Mouse (Mus musculus) bone marrow macrophage, adult 2 months (primary cell): ENCODE data around the gene Hspe1. TPM values are rescaled to one million over a fixed set of nuclear protein-coding genes. Genes with fewer than 3 reads are reported as not detected.

Source experiments
- H3K27ac ChIP-seq: 2 replicates; pipeline ENCODE4 v1.5.1; 2012; ENCODE audit warnings: low read depth, low read length; ENCODE audit not compliant: insufficient read depth
- H3K4me1 ChIP-seq: 2 replicates; pipeline ENCODE4 v1.6.1; 2012; ENCODE audit warnings: low read length; ENCODE audit not compliant: control insufficient read depth, insufficient read depth
- H3K4me3 ChIP-seq: 2 replicates; pipeline ENCODE4 v1.5.1; 2012; ENCODE audit warnings: mild to moderate bottlenecking, low read length, moderate library complexity; ENCODE audit not compliant: insufficient read depth
- CTCF ChIP-seq: IDR thresholded peaks from 2 replicates; pipeline ENCODE4 v1.5.1; 2012; ENCODE audit warnings: low read depth, mild to moderate bottlenecking, low read length, moderate library complexity
- POLR2A ChIP-seq: IDR thresholded peaks from 2 replicates; pipeline ENCODE4 v1.6.1; 2012; ENCODE audit warnings: mild to moderate bottlenecking, low read depth, low read length, borderline replicate concordance
- polyA plus RNA-seq: library from polyadenylated mRNA; stranded (reverse); fragments of >200 nt; gene quantifications from 2 replicates; pipeline ENCODE4 v1.2.4, GENCODE M21; 2012; ENCODE audit not compliant: missing spikeins, insufficient read depth, insufficient read length

Hspe1 gene
- polyA plus RNA-seq, 1 experiment = 129 TPM

GRCm38 (mm10) chr1:55131424-55132014 lies 43.6 kb downstream of the Hspe1 start:
- H3K4me1 ChIP-seq = peaks cover 12% of the 10 kb centered on the region
- peak overlapping the region; percentile 80 for H3K27ac ChIP-seq
- H3K4me3 ChIP-seq = peak overlapping the region; percentile 97
- TF ChIP-seq POLR2A (no peak), CTCF (no peak)

- H3K27ac ChIP-seq = no peak overlapping the region
- TF ChIP-seq CTCF (no peak), POLR2A (no peak)
- peaks cover 12% of the 10 kb centered on the region for H3K4me1 ChIP-seq
- peak overlapping the region; percentile 97; the same call in 1 of the 2 replicates for H3K4me3 ChIP-seq
Observed at GRCm38 (mm10) chr1:55132308-55132707, 44.4 kb downstream of the Hspe1 start.

GRCm38 (mm10) chr1:55133173-55133572 lies 45.2 kb downstream of the Hspe1 start:
- Histone ChIP-seq H3K4me3 (no peak overlapping the region), H3K4me1 (peaks cover 12% of the 10 kb centered on the region), H3K27ac (no peak overlapping the region)
- TF ChIP-seq POLR2A (no peak), CTCF (no peak)

- H3K4me1 ChIP-seq = peaks cover 12% of the 10 kb centered on the region
- no peak overlapping the region for H3K4me3 ChIP-seq
- TF ChIP-seq CTCF = no peak
- TF ChIP-seq POLR2A = no peak
- no peak overlapping the region for H3K27ac ChIP-seq
Observed at GRCm38 (mm10) chr1:55134301-55134700, 46.4 kb downstream of the Hspe1 start.

GRCm38 (mm10) chr1:55135846-55136245 lies 47.9 kb downstream of the Hspe1 start:
- Histone ChIP-seq H3K4me1 (peaks cover 12% of the 10 kb centered on the region), H3K4me3 (no peak overlapping the region), H3K27ac (no peak overlapping the region)
- no peak for TF ChIP-seq CTCF
- no peak for TF ChIP-seq POLR2A

Other genes with a start within 250 kb of the Hspe1 start
- gene Ankrd44, start 161.7 kb upstream of the Hspe1 start, polyA plus RNA-seq = 66.8 and 73.9 TPM in 2 replicates
- 250 and 278 TPM in 2 replicates for gene Sf3b1, start 60.7 kb upstream of the Hspe1 start, polyA plus RNA-seq
- 8.7 and 9.0 TPM in 2 replicates for gene Coq10b, start 35.4 kb upstream of the Hspe1 start, polyA plus RNA-seq
- gene Hspd1, start 111 bp downstream of the Hspe1 start, polyA plus RNA-seq = 54.7 and 59.8 TPM in 2 replicates
- 45.4 and 48.6 TPM in 2 replicates for gene Mob4, start 43.1 kb downstream of the Hspe1 start, polyA plus RNA-seq
- 2.1 and 2.8 TPM in 2 replicates for gene Rftn2, start 138.7 kb downstream of the Hspe1 start, polyA plus RNA-seq
- 1.3 and 1.5 TPM in 2 replicates for gene Mars2, start 149.0 kb downstream of the Hspe1 start, polyA plus RNA-seq